Mouse (Mus musculus) cortical plate, adult 2 months (tissue): Measurements from ENCODE around the gene Pard6b.

ENCODE experiments used
- CTCF ChIP-seq: fragments of 200-500 bp; IDR thresholded peaks from 2 replicates; pipeline ENCODE4 v1.5.1; 2011; ENCODE audit warnings: mild to moderate bottlenecking, control low read depth, low read length; ENCODE audit not compliant: insufficient read depth; ENCODE audit errors: extremely low read depth
- POLR2A ChIP-seq: fragments of 200-500 bp; IDR thresholded peaks from 2 replicates; pipeline ENCODE4 v1.6.1; 2011; ENCODE audit warnings: mild to moderate bottlenecking, low read length, control low read depth; ENCODE audit not compliant: insufficient read depth; ENCODE audit errors: extremely low read depth

DNA sequence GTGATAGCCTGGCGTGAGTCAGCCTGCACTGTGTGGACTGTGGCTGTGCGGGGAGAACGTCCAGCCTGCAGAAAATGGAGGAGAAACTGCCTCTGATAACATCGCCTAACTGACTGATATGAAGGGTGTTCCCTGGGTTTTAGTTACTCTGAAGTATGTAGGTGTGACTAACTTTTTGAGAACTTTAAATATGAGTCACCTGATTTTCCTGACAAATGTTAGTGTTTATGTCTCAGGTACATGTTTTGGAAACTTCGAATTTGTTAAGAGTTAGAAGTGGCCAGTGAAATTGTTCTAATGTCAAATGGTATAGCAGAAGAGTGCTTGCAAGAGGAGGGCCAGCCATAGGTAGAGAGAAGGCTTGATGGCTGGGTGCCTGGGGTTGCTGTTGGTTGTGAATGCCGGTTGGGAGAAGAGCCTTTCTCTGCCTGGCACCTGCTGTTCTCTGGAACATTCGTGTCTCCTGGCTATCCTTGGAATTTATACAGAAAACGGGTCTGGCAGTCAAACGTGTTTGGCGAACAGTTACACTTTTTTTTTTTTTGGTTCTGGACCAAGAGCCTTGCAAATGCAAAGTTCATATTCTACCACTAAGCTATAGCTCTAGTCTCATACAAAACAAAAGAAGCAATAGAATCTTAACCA is 4.9 kb downstream of the Pard6b start:
- TF ChIP-seq POLR2A (no peak), CTCF (no peak)
